Mouse (Mus musculus): ENCODE results near the gene Chrdl2. TPM values are rescaled to one million over a fixed set of nuclear protein-coding genes. Genes with fewer than 3 reads are reported as not detected.
A peak's percentile ranks its signal among the peaks of the same experiment; 100 is the strongest.
"Not testable (repeated sequence)": the region's sequence is repeated elsewhere in the genome, so short reads cannot be mapped to it uniquely, and the experiment has no call there.

Chrdl2 gene
- 0.08 and 0.13 TPM in 2 replicates for polyA plus RNA-seq (2012; rRNA removed)

DNA sequence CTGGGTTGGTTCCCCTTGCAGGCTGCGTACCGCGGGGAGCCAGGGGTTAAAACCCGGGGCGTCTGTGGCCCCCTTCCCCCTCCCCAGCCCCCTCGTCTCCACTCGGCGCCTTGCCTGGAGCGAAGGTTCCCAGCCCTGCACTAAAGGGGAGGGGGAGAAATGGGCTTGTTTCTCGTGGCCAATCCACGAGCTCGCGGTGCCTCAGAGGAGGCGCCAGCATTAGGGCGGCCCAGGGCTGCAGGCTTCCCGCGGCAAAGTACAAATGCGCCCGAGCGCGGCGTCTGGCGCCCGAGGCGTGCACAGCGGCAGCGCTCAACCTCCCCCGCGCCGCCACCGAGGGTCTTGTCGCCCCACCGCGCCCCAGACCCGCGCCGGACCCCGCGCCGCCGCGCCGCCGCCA, at the start of gene Chrdl2:
TSS of gene Chrdl2 (plus strand) at position 383 of the 400 bp plus-strand sequence.
- TF ChIP-seq POLR2A (IDR thresholded peaks at IDR 0.05; ENCODE audit: low read depth, low read length), result no peak
- TF ChIP-seq CTCF (IDR thresholded peaks at IDR 0.05; ENCODE audit: extremely low read depth, insufficient read depth, insufficient read length, insufficient replicate concordance), result no peak
- Histone ChIP-seq H3K27me3 (ENCODE audit: control insufficient read depth, insufficient read depth, low read length) (peaks cover 5% of the 10 kb centered on the region; the same call in 1 of the 2 replicates), H3K36me3 (ENCODE audit: control insufficient read depth, insufficient read depth, low read length) (no peaks in the 10 kb centered on the region), H3K4me1 (ENCODE audit: control insufficient read depth, insufficient read depth, insufficient read length) (no peaks in the 10 kb centered on the region), H3K4me3 (ENCODE audit: extremely low read depth, insufficient read depth, insufficient read length) (no peak within 1 kb of the TSS), H3K27ac (ENCODE audit: insufficient read depth, low read length) (no peak within 1 kb of the TSS)
- DNase-seq (ENCODE audit: low read depth in 1 of 2, low spot score in 2 of 2), result no peak
- WGBS, result under 1% methylated on average over 44 of the region's 44 CpGs

DNA sequence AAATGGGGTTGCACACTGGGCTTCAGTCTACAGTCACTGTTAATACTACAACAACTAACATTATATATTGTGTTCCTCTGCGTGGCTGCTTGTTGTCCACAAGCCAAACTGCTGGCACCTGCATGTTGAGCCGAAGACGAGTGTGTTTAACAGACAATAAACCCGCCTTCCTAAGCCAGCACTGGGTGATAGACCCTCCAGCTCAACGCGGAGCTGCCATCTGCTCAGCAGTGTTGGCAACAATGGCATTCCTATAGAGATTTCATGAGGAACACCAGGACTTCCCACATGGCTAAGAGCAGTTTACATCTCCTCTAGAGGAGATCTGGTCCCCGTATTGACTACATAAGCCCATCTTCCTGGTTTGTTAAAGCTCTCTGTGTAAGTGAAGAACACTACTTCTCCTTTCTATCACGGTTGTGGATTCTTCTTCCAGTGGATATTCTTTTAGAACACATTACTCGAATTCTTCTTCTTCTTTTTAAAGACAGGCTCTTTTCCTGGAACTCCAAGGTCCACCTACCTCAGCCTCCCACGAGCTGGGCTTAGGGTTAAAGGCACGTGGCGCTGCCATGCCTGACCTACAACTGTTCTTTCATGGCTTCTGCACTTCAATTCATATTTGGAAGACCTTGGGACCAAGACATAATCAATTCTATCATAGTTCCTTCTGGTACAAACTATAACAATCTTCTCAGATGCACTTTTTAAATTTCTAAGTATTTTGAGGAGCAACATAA, 48.6 kb upstream of the Chrdl2 start:
- DNase-seq (ENCODE audit: low read depth in 1 of 2, low spot score in 2 of 2), result no peak
- WGBS, result 65% methylated on average over 12 of the region's 12 CpGs
- Histone ChIP-seq H3K36me3 (ENCODE audit: control insufficient read depth, insufficient read depth, low read length) (peaks cover 2% of the 10 kb centered on the region), H3K27me3 (ENCODE audit: control insufficient read depth, insufficient read depth, low read length) (no peaks in the 10 kb centered on the region), H3K4me1 (ENCODE audit: control insufficient read depth, insufficient read depth, insufficient read length) (peaks cover 2% of the 10 kb centered on the region; the same call in 1 of the 2 replicates), H3K27ac (ENCODE audit: insufficient read depth, low read length) (no peak overlapping the region), H3K4me3 (ENCODE audit: extremely low read depth, insufficient read depth, insufficient read length) (no peak overlapping the region)
- TF ChIP-seq POLR2A (IDR thresholded peaks at IDR 0.05; ENCODE audit: low read depth, low read length) (no peak), CTCF (IDR thresholded peaks at IDR 0.05; ENCODE audit: extremely low read depth, insufficient read depth, insufficient read length, insufficient replicate concordance) (no peak)

DNA sequence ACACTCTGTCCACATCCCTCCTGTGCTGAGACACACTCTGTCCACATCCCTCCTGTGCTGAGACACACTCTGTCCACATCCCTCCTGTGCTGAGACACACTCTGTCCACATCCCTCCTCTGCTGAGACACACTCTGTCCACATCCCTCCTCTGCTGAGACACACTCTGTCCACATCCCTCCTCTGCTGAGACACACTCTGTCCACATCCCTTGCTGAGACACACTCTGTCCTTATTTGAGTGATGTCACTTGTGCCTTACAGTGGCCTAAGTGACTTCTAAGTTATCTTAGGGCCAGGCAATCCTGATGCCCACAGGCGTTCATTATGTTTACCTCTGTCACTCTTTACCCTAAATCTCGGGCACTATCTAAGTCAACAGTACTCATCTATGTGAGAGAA, 45.4 kb upstream of the Chrdl2 start:
- not testable (repeated sequence) for H3K27me3 ChIP-seq (ENCODE audit: control insufficient read depth, insufficient read depth, low read length); H3K4me3 ChIP-seq (ENCODE audit: extremely low read depth, insufficient read depth, insufficient read length); H3K36me3 ChIP-seq (ENCODE audit: control insufficient read depth, insufficient read depth, low read length); H3K27ac ChIP-seq (ENCODE audit: insufficient read depth, low read length); DNase-seq (ENCODE audit: low read depth in 1 of 2, low spot score in 2 of 2)
- peaks cover 15% of the 10 kb centered on the region; the same call in 1 of the 2 replicates for H3K4me1 ChIP-seq (ENCODE audit: control insufficient read depth, insufficient read depth, insufficient read length)
- 92% methylated on average over 2 of the region's 2 CpGs for WGBS

DNA sequence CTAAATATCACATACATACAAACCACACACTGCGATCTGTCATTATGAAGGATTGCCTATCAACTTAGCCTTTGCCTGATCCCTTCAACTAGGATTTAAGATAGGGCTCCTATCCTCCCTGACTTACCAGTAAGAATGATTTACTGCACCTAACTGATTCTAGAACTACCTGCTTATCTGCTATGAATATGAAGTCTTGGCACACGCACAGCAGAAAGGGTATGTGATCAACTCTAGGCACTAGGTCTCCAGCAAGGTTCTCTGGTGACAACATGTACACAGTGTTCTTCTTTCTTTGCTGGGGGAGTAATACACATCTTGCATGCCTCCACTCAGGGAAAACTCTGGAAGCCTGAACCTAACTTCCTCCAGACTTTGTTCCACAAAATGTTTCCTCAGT, 44.5 kb upstream of the Chrdl2 start:
- H3K36me3 ChIP-seq (ENCODE audit: control insufficient read depth, insufficient read depth, low read length), result no peaks in the 10 kb centered on the region; the same call in 1 of the 2 replicates
- no peak overlapping the region for H3K4me3 ChIP-seq (ENCODE audit: extremely low read depth, insufficient read depth, insufficient read length)
- H3K4me1 ChIP-seq (ENCODE audit: control insufficient read depth, insufficient read depth, insufficient read length), result peaks cover 16% of the 10 kb centered on the region; the same call in 1 of the 2 replicates
- no peak for DNase-seq (ENCODE audit: low read depth in 1 of 2, low spot score in 2 of 2)
- no peak for TF ChIP-seq CTCF (IDR thresholded peaks at IDR 0.05; ENCODE audit: extremely low read depth, insufficient read depth, insufficient read length, insufficient replicate concordance)
- no peak for TF ChIP-seq POLR2A (IDR thresholded peaks at IDR 0.05; ENCODE audit: low read depth, low read length)
- H3K27ac ChIP-seq (ENCODE audit: insufficient read depth, low read length), result no peak overlapping the region
- no peaks in the 10 kb centered on the region for H3K27me3 ChIP-seq (ENCODE audit: control insufficient read depth, insufficient read depth, low read length)
- 81% methylated on average over 2 of the region's 2 CpGs for WGBS

DNA sequence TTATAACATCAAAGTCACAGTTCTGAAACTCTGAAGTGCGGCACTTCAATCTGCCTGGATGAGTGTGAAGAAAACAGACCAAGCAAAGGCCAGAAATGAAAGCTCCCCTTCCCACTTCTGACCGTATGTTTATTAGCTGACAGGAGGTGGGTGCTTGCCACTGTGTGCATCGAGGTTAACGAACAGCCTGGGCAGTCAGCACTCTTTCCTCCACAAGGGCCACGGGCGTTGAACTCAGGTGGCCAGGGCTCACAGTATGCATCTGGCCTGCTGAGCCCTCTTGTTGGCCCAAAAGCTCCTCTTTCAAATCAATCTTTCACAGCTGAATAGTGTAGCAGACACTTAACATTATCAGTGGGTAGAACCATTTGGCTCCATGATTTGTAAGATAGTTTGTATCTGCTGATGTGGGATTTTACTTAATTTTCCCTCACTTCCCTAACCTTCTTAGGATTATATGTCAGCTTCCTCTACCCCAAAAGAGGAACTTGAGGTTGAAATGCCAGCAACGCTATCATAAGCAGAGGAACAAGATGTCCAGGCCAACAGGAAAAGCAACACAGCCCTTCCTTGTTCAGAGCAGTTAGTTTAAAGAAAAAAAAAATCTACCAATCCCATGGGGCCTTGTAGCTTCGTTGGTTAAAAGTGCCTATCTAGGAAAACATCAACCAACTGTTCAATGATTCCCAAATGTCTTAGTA, 43.3 kb upstream of the Chrdl2 start:
- no peak for DNase-seq (ENCODE audit: low read depth in 1 of 2, low spot score in 2 of 2)
- H3K4me1 ChIP-seq (ENCODE audit: control insufficient read depth, insufficient read depth, insufficient read length), result peaks cover 17% of the 10 kb centered on the region; the same call in 1 of the 2 replicates
- peak overlapping the region; percentile 67 for H3K27ac ChIP-seq (ENCODE audit: insufficient read depth, low read length)
- WGBS, result 13% methylated on average over 8 of the region's 8 CpGs
- H3K27me3 ChIP-seq (ENCODE audit: control insufficient read depth, insufficient read depth, low read length), result no peaks in the 10 kb centered on the region
- TF ChIP-seq CTCF (IDR thresholded peaks at IDR 0.05; ENCODE audit: extremely low read depth, insufficient read depth, insufficient read length, insufficient replicate concordance) (no peak), POLR2A (IDR thresholded peaks at IDR 0.05; ENCODE audit: low read depth, low read length) (no peak)
- no peaks in the 10 kb centered on the region for H3K36me3 ChIP-seq (ENCODE audit: control insufficient read depth, insufficient read depth, low read length)
- H3K4me3 ChIP-seq (ENCODE audit: extremely low read depth, insufficient read depth, insufficient read length), result no peak overlapping the region

DNA sequence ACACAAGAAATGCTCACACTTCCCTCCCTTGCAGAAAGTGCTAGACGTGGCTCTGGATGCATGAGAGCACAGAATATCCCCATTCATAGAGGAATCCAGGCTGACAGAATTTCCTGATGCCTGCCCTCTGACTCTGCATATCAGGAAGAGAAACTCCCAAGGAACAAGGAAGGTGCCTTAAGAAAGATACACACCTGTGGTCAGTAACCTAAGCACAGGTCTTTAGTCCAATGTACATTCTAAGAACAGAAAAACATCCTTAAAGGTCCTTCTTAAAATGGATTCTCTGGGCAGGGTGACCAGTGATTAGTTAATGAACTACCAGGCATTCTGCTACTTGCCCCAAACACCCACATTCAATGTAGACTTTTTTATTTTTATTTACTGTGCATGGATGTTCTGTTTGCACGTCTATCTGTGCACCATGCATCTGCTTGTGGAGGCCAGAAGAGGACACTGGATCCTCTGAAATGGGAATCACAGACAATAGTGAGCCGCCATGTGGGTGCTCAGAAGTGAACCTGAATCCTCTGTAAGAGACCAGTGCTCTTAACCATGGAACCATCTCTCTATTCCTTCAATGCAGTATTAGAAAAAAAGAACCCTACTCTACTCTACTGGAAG, 42.6 kb upstream of the Chrdl2 start:
- TF ChIP-seq CTCF (IDR thresholded peaks at IDR 0.05; ENCODE audit: extremely low read depth, insufficient read depth, insufficient read length, insufficient replicate concordance) (no peak), POLR2A (IDR thresholded peaks at IDR 0.05; ENCODE audit: low read depth, low read length) (no peak)
- no peaks in the 10 kb centered on the region for H3K36me3 ChIP-seq (ENCODE audit: control insufficient read depth, insufficient read depth, low read length)
- no peak overlapping the region; the same call in 1 of the 2 replicates for H3K27ac ChIP-seq (ENCODE audit: insufficient read depth, low read length)
- 62% methylated on average over 3 of the region's 3 CpGs for WGBS
- H3K4me1 ChIP-seq (ENCODE audit: control insufficient read depth, insufficient read depth, insufficient read length), result peaks cover 17% of the 10 kb centered on the region; the same call in 1 of the 2 replicates
- no peak for DNase-seq (ENCODE audit: low read depth in 1 of 2, low spot score in 2 of 2)
- H3K4me3 ChIP-seq (ENCODE audit: extremely low read depth, insufficient read depth, insufficient read length), result no peak overlapping the region
- no peaks in the 10 kb centered on the region for H3K27me3 ChIP-seq (ENCODE audit: control insufficient read depth, insufficient read depth, low read length)

Data from spleen, adult 2 months (tissue).